Mouse (Mus musculus): ENCODE data around the gene Rap1gap2.

DNA sequence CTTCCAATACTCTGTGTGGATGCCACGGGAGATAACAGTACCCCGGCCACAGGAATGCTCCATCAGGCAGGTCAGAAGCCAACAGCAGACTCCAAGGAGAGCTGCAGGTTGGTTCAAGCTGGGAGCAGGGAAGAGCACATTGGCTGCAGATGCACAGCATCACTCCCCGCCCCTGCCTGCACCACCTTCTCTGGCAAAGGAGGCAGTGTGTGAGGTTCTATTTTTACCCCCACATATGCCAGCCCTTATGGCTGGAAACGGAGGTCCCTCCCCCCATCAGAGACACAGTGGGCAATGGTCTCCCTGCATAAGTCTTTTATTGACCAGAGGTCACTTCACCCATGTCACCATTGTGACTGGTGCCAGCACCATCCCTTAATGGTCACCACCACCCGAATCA, 42.3 kb downstream of the Rap1gap2 start:
- no peak for TF ChIP-seq POLR2A (IDR thresholded peaks at IDR 0.05; ENCODE audit: borderline replicate concordance, control insufficient read depth, low read depth, low read length)
- no peak for TF ChIP-seq CTCF (IDR thresholded peaks at IDR 0.05; ENCODE audit: control insufficient read depth, insufficient read depth, low read length)
